Mouse (Mus musculus) liver, postnatal 0 days (tissue): ENCODE results near the gene Ctnnd1. TPM values are rescaled to one million over a fixed set of nuclear protein-coding genes. Genes with fewer than 3 reads are reported as not detected.

Source experiments
- ATAC-seq: fragments of 200-750 bp; cut with Nextera tagmentation; 2 replicates; pipeline ENCODE4 v1.8.0; 2017; ENCODE audit warnings: mild to moderate bottlenecking, moderate library complexity
- DNase-seq: peaks from one replicate; pipeline ENCODE4 v3.0.0-alpha.2; 2016
- H3K27ac ChIP-seq: fragments of 300-500 bp; sonication (generic); 2 replicates; pipeline ENCODE4 v1.5.1; 2014; ENCODE audit warnings: antibody characterized with exemption, moderate library complexity, mild to moderate bottlenecking, low read depth
- H3K27me3 ChIP-seq: fragments of 300-500 bp; sonication (generic); 2 replicates; pipeline ENCODE4 v1.6.1; 2014; ENCODE audit warnings: low read length, control low read depth, mixed read lengths; ENCODE audit not compliant: insufficient read depth
- H3K36me3 ChIP-seq: fragments of 300-500 bp; sonication (generic); replicated peaks from 2 replicates; pipeline ENCODE4 v1.6.1; 2014; ENCODE audit warnings: mild to moderate bottlenecking, control low read depth, low read length, moderate library complexity, mixed read lengths; ENCODE audit not compliant: insufficient read depth
- H3K4me1 ChIP-seq: fragments of 300-500 bp; sonication (generic); 2 replicates; pipeline ENCODE4 v1.6.1; 2014; ENCODE audit warnings: antibody characterized with exemption, mild to moderate bottlenecking, control low read depth; ENCODE audit not compliant: insufficient read depth
- H3K4me2 ChIP-seq: fragments of 300-500 bp; sonication (generic); 2 replicates; pipeline ENCODE4 v1.6.1; 2014; ENCODE audit warnings: low read depth, mild to moderate bottlenecking, low read length, moderate library complexity, mixed read lengths
- H3K4me3 ChIP-seq: fragments of 300-500 bp; sonication (generic); 2 replicates; pipeline ENCODE4 v1.5.1; 2014; ENCODE audit warnings: low read depth, low read length
- H3K9ac ChIP-seq: fragments of 300-500 bp; sonication (generic); replicated peaks from 2 replicates; pipeline ENCODE4 v1.6.1; 2014; ENCODE audit warnings: mild to moderate bottlenecking, moderate library complexity
- H3K9me3 ChIP-seq: fragments of 300-500 bp; sonication (generic); 2 replicates; pipeline ENCODE4 v1.6.1; 2016; ENCODE audit warnings: mild to moderate bottlenecking, control low read depth, low read length, mixed read lengths
- CTCF ChIP-seq: sonication (generic); IDR thresholded peaks from 2 replicates; pipeline ENCODE4 v1.5.1; 2016; ENCODE audit warnings: antibody characterized with exemption, low read depth
- EP300 ChIP-seq: IDR thresholded peaks from 2 replicates; pipeline ENCODE4 v1.6.1; 2016; ENCODE audit warnings: antibody characterized with exemption, low read depth, mild to moderate bottlenecking
- WGBS: fragments of 180-500 bp; shearing (Covaris S2); extraction: QIAGEN DNeasy Blood & Tissue Kit; methylation state at CpG from one replicate; pipeline ENCODE4 v1.1.7; 2014; ENCODE audit not compliant: insufficient replicate concordance; 5-methylcytosine and 5-hydroxymethylcytosine counted together
- polyA plus RNA-seq: library from polyadenylated mRNA; unstranded; fragments of >200 nt; fragmentation: Nextera tagmentation; extraction: Ambion mirVana; gene quantifications from 2 replicates; pipeline ENCODE4 v1.2.1, GENCODE M21; 2015

Ctnnd1 gene
- 9.0 and 9.5 TPM in 2 replicates for polyA plus RNA-seq

DNA sequence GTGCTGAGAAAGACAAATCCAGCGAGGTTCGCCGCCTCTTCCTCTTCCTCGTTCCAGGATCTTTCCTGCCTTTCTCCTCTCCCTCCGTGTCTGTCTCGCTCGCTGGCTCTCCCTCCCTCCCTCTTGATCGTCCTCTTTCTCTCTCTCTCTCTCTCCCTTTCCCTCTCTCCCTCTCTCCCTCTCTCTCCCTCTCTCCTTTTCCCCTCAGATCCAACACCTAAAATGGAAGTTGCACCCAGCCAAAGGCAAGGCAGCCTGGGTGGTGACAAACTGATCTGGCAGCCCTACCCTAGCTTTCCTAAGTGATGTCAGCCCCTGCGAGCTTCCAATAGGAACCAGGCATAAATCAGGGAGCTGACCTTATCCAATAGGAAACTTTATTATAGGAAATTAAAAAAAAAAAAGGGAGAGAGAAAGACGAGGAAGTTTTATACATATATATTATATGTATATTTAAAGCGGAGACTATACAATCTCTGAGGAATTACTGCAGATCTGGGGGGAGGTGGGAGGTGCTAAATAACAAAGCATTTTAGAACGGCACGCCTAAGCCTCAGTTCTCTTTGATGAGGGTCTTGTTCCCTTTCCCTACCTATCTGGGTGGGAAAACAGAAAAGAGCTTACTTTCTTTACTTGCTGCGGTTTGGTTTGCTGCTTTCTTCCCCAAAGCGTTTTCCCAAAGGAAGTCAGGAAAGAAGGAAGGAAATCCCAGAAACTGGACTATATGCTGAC is at the start of gene Ctnnd1:
Gene Ctnnd1 (minus strand): TSS at position 302 of the 732 bp plus-strand sequence.
- Histone ChIP-seq H3K4me3 (peak within 1 kb of the TSS; percentile 73), H3K36me3 (no peaks in the 10 kb centered on the region), H3K4me1 (peaks cover 23% of the 10 kb centered on the region), H3K9me3 (no peaks in the 10 kb centered on the region), H3K9ac (peak within 1 kb of the TSS; percentile 85), H3K27me3 (no peaks in the 10 kb centered on the region), H3K27ac (peak within 1 kb of the TSS; percentile 96), H3K4me2 (peak within 1 kb of the TSS; percentile 74)
- peak; percentile 28; the same call in 1 of the 2 replicates for TF ChIP-seq EP300
- TF ChIP-seq CTCF: no peak
- DNase-seq: peak; percentile 75
- WGBS: 2% methylated on average over 15 of the region's 15 CpGs
- peak; percentile 97 for ATAC-seq

DNA sequence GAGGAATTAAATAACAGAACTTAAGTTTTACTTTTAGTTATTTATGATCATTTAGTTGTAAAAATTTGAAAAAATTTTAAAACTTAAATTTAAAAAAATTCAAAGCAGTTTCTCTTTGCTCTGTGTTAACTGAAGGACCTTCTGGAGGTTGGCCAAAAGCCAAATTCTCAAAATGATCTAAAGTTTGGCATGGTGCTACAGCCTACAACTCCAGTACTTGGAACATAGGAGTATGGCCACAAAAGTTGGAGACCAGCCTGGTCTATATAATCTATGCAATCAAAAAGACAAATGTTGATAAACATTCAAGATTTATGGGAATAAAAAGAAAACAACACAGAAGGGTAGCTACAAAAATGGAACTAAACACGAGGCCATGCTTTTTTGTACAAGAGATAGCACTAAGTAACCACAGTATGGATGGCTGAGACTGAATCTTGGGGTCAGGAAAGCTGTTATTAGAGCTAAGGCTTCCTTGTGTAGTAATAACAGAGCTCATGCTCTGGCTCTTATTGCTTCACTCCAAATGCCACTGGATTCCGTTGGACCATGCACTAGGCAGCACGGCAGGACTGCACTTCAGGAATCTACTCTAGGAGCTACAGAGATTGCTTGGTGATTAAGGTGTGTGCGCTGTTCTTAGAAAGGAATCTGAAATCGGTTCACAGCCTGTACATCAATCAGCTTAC is 44.6 kb upstream of the Ctnnd1 start:
- H3K4me1 ChIP-seq: no peaks in the 10 kb centered on the region
- WGBS: 86% methylated on average over 5 of the region's 5 CpGs
- H3K4me3 ChIP-seq: no peak overlapping the region
- H3K27ac ChIP-seq: no peak overlapping the region
- DNase-seq (no peak), ATAC-seq (no peak)
- no peak overlapping the region for H3K4me2 ChIP-seq
- no peaks in the 10 kb centered on the region for H3K27me3 ChIP-seq
- H3K9me3 ChIP-seq: no peaks in the 10 kb centered on the region
- TF ChIP-seq CTCF (no peak), EP300 (no peak)
- H3K9ac ChIP-seq: no peak overlapping the region
- H3K36me3 ChIP-seq: peaks cover 65% of the 10 kb centered on the region

DNA sequence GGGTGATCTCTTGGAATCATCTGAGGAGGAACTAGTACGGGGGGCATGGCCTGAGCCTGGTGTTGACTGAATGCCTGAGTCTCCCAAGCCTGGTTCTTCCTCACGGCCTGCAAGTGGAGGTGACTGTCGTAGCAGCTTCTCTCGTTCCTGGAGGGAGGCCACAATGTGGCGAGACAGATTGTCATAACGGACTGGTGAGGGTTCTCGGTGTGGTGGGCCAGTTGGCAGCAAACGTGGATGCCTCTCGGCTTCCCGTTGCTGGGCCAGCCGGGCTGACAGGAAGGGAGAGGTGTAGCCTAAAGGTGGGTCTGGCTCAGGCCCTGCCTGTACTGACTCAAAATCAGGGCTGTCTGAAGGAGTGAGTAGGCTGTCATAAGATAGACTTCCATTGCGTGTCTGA is 39.5 kb upstream of the Ctnnd1 start:
- Histone ChIP-seq H3K4me3 (no peak overlapping the region), H3K9me3 (no peaks in the 10 kb centered on the region), H3K4me1 (no peaks in the 10 kb centered on the region), H3K36me3 (peaks cover 84% of the 10 kb centered on the region), H3K9ac (no peak overlapping the region), H3K27ac (no peak overlapping the region), H3K4me2 (no peak overlapping the region), H3K27me3 (no peaks in the 10 kb centered on the region)
- WGBS: 88% methylated on average over 12 of the region's 12 CpGs
- no peak for ATAC-seq
- DNase-seq: no peak
- TF ChIP-seq CTCF (no peak), EP300 (no peak)

DNA sequence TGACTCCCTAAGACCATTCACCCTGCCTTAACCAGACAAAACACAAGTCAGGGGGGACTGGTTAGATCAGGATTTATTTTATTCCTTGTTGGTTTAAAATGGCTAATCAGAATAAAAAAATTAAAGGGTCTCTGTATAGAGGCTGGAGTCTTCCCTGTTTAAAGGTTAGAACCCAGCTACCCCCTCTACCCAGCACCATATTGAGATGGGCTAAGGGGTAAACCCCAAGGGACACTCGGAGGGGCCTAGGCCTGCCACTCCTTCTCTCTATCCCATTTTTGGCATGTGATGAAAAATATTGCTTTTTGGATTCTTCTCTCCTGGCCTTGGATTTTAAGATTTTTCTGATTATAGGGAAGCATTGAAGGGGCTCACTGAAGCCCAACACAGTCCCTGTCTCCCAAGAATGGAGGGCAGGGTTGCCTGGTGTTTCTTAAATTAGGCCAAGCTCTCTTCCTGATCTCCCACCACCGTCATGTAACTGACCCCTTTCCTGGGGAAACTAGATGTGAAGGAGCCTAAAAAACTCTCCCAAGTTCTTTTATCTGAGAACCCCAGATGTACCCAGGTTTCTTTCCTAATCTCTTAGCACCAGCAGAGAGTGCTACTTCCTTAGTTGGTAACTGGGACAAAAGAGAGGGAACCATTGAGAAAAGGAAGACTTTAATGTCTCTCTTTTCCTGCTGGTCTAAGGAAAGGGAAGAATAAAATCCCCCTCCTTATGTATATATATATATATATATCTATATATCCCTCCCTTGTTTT is 37.7 kb upstream of the Ctnnd1 start:
- no peaks in the 10 kb centered on the region for H3K9me3 ChIP-seq
- 69% methylated on average over 2 of the region's 2 CpGs for WGBS
- DNase-seq (no peak), ATAC-seq (no peak)
- TF ChIP-seq EP300 (0 out of 2 replicates have a peak, but pooled peaks have one; percentile 29), CTCF (no peak)
- H3K4me2 ChIP-seq: no peak overlapping the region
- H3K27me3 ChIP-seq: no peaks in the 10 kb centered on the region
- H3K4me3 ChIP-seq: no peak overlapping the region
- no peak overlapping the region for H3K9ac ChIP-seq
- H3K36me3 ChIP-seq: peaks cover 73% of the 10 kb centered on the region
- H3K4me1 ChIP-seq: 0 out of 2 replicates have a peak, but pooled peaks cover 3% of the 10 kb centered on the region
- H3K27ac ChIP-seq: no peak overlapping the region

DNA sequence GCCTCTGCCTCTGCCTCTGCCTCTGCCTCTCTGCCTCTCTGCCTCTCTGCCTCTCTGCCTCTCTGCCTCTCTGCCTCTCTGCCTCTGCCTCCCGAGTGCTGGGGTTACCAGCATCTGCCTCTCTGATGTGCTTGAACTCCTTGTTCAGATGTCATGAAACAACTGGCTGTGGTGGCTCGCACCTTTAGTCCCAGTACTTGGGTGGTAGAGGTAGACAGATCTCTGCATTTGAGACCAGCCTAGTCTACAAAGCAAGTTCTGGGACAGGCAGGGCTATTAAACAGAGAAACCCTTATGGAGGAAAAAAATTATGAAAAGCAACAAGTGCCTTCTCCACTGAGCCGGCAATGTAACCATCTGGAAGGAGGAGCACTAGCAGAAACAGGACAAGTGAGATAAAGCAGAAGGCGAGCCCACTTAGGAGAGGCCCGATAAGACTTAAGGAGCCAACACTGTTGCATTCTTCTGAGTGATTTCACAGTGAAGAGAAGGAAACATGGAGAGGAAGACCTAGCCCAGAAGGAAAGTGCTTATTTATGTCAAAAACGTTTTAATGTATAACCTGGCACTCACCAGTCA is 32.1 kb upstream of the Ctnnd1 start:
- Histone ChIP-seq H3K27ac (peak overlapping the region; percentile 94), H3K27me3 (no peaks in the 10 kb centered on the region), H3K4me3 (peak overlapping the region; percentile 14; the same call in 1 of the 2 replicates), H3K36me3 (peaks cover 26% of the 10 kb centered on the region), H3K9me3 (no peaks in the 10 kb centered on the region), H3K4me2 (peak overlapping the region; percentile 57), H3K9ac (peak overlapping the region; percentile 40), H3K4me1 (peaks cover 9% of the 10 kb centered on the region)
- 0 out of 2 replicates have a peak, but pooled peaks have one; percentile 8 for ATAC-seq
- peak; percentile 20 for DNase-seq
- WGBS: 42% methylated on average over 6 of the region's 6 CpGs
- TF ChIP-seq CTCF (no peak), EP300 (peak; percentile 87)
